ENCODE assay signal across 8 mouse cellular contexts in genomic region chr13:67081142-67081713, GRCm38 (mm10). TPM values are rescaled to one million over a fixed set of nuclear protein-coding genes. Genes with fewer than 3 reads are reported as not detected.
A peak's percentile ranks its signal among the peaks of the same experiment; 100 is the strongest.
DNase-seq lines count a peak whose midpoint lies in the region; ATAC-seq and TF ChIP-seq lines count a peak whose summit lies in the region.

No protein-coding gene starts in this region.

- peak overlapping the region; percentile 85 for H3K27ac ChIP-seq in cortical plate, adult 2 months (ENCODE audit: insufficient read depth, low read length)

- ATAC-seq in megakaryocyte progenitor cell, adult 5-6 weeks (replicated peaks; ENCODE audit: poor library complexity): peak; percentile 89

- no peak for TF ChIP-seq CTCF in cortical plate, adult 2 months (IDR thresholded peaks at IDR 0.05; ENCODE audit: extremely low read depth, insufficient read depth, low read length)

- H3K4me1 ChIP-seq in cortical plate, adult 2 months (ENCODE audit: control insufficient read depth, insufficient read depth, low read length): peaks cover 2% of the 10 kb centered on the region; the same call in 1 of the 2 replicates

- H3K4me3 ChIP-seq in cortical plate, adult 2 months (ENCODE audit: insufficient read depth, low read length): peak overlapping the region; percentile 75

- peak; percentile 85 for DNase-seq in adipocyte (ENCODE audit: low spot score)
- DNase-seq in gastrocnemius, postnatal 10 days: peak; percentile 74
- DNase-seq in induced T-regulatory cell, adult 2 months (ENCODE audit: low read depth): peak; percentile 81
- peak; percentile 44 to 67 for DNase-seq in left cerebral cortex, adult 9 months (ENCODE audit: low spot score in 2 of 2)
- peak; percentile 42 for DNase-seq in right cerebral cortex, postnatal 14 days
- peak; percentile 94 for DNase-seq in yolk sac, embryonic 10.5 days (ENCODE audit: low spot score)

- 0 out of 2 replicates have a peak, but pooled peaks have one; percentile 16 for TF ChIP-seq POLR2A in cortical plate, adult 2 months (IDR thresholded peaks at IDR 0.05; ENCODE audit: extremely low read depth, insufficient read depth, low read length)

RNA-seq across cellular contexts. Expression of gene Zfp708, which starts 16.5 kb away (rescaled TPM):
- polyA plus RNA-seq in cortical plate, adult 2 months (2012; rRNA removed): 2.9 and 3.0 TPM in 2 replicates
- 1 to 10 TPM; 1.5 to 1.6 TPM for total RNA-seq in gastrocnemius, postnatal 10 days (2021)
- total RNA-seq in megakaryocyte progenitor cell, adult 5-6 weeks (2015): 5.6 and 6.9 TPM in 2 replicates
- 1.0 and 4.0 TPM in 2 replicates for total RNA-seq in megakaryocyte progenitor cell, adult 5-6 weeks (2017)

RNA-seq across cellular contexts. Expression of gene Zfp712, which starts 20.3 kb away (rescaled TPM):
- 2.2 and 2.4 TPM in 2 replicates for polyA plus RNA-seq in cortical plate, adult 2 months (2012; rRNA removed)
- total RNA-seq in gastrocnemius, postnatal 10 days (2021): 1 to 10 TPM in 1 of 2 experiments, under 1 TPM in 1; 0.92 to 1.5 TPM
- 4.6 and 6.0 TPM in 2 replicates for total RNA-seq in megakaryocyte progenitor cell, adult 5-6 weeks (2015)
- total RNA-seq in megakaryocyte progenitor cell, adult 5-6 weeks (2017): 4.1 and 5.3 TPM in 2 replicates

RNA-seq across cellular contexts. Expression of gene Gm28557, which starts 27.2 kb away (rescaled TPM):
- polyA plus RNA-seq in cortical plate, adult 2 months (2012; rRNA removed): 1.9 and 2.1 TPM in 2 replicates
- 1 to 10 TPM; 1.1 to 2.1 TPM for total RNA-seq in gastrocnemius, postnatal 10 days (2021)
- 2.1 and 3.0 TPM in 2 replicates for total RNA-seq in megakaryocyte progenitor cell, adult 5-6 weeks (2015)
- 3.9 and 4.6 TPM in 2 replicates for total RNA-seq in megakaryocyte progenitor cell, adult 5-6 weeks (2017)

RNA-seq across cellular contexts. Expression of gene Rslcan18, which starts 34.8 kb away (rescaled TPM):
- 0.19 TPM in 2 replicates for polyA plus RNA-seq in cortical plate, adult 2 months (2012; rRNA removed)
- under 1 TPM; 0.38 to 0.56 TPM for total RNA-seq in gastrocnemius, postnatal 10 days (2021)
- total RNA-seq in megakaryocyte progenitor cell, adult 5-6 weeks (2015): 1.3 and 1.6 TPM in 2 replicates
- 0.20 TPM in 1 of 2 replicates, not detected in the other for total RNA-seq in megakaryocyte progenitor cell, adult 5-6 weeks (2017)

RNA-seq across cellular contexts. Expression of gene Zfp759, which starts 40.2 kb away (rescaled TPM):
- 3.2 and 3.6 TPM in 2 replicates for polyA plus RNA-seq in cortical plate, adult 2 months (2012; rRNA removed)
- 1 to 10 TPM; 3.6 TPM for total RNA-seq in gastrocnemius, postnatal 10 days (2021)
- total RNA-seq in megakaryocyte progenitor cell, adult 5-6 weeks (2015): 4.1 and 4.7 TPM in 2 replicates
- total RNA-seq in megakaryocyte progenitor cell, adult 5-6 weeks (2017): 4.3 and 8.5 TPM in 2 replicates

Comparison
In these comparisons a context has a peak if more than half of its experiments do, and no peak if none do; other contexts are left out.
1. Peak in every context shown above with its lines: DNase-seq, ATAC-seq, H3K4me3 ChIP-seq and H3K27ac ChIP-seq.
2. DNase-seq: peak in every context shown above with its lines; median percentile 94 in yolk sac, embryonic 10.5 days; 85 in adipocyte; 81 in induced T-regulatory cell, adult 2 months; 74 in gastrocnemius, postnatal 10 days; 56 in left cerebral cortex, adult 9 months; 42 in right cerebral cortex, postnatal 14 days.